Mouse (Mus musculus): ENCODE results near the gene Gm10197. TPM values are rescaled to one million over a fixed set of nuclear protein-coding genes. Genes with fewer than 3 reads are reported as not detected.
A peak's percentile ranks its signal among the peaks of the same experiment; 100 is the strongest.

The Gm10197 gene
- polyA plus RNA-seq (2014; fragmentation: Nextera tagmentation; extraction: Ambion mirVana), result 6.4 TPM in 1 of 2 replicates, not detected in the other

GRCm38 (mm10) chr19:53371666-53372065, at the start of gene Gm10197:
Gm10197 (minus strand) TSS chr19:53371766.
- Histone ChIP-seq H3K9me3 (ENCODE audit: control insufficient read depth, low read length) (no peaks in the 10 kb centered on the region), H3K4me3 (ENCODE audit: low read depth, low read length) (no peak within 1 kb of the TSS), H3K4me1 (ENCODE audit: control insufficient read depth, insufficient read depth, low read length) (peaks cover 3% of the 10 kb centered on the region; the same call in 1 of the 2 replicates), H3K27ac (replicated peaks; ENCODE audit: low read depth, low read length) (no peak within 1 kb of the TSS), H3K36me3 (ENCODE audit: control insufficient read depth, insufficient read depth, low read length) (peaks cover 41% of the 10 kb centered on the region; the same call in 1 of the 2 replicates), H3K27me3 (replicated peaks; ENCODE audit: control insufficient read depth, insufficient read depth, low read length) (no peaks in the 10 kb centered on the region), H3K4me2 (ENCODE audit: low read depth, low read length) (no peak within 1 kb of the TSS), H3K9ac (ENCODE audit: low read depth, low read length) (no peak within 1 kb of the TSS)
- no peak for ATAC-seq (ENCODE audit: low read depth)
- 91% methylated on average over 13 of the region's 13 CpGs for WGBS
- DNase-seq (ENCODE audit: low spot score), result no peak

DNA sequence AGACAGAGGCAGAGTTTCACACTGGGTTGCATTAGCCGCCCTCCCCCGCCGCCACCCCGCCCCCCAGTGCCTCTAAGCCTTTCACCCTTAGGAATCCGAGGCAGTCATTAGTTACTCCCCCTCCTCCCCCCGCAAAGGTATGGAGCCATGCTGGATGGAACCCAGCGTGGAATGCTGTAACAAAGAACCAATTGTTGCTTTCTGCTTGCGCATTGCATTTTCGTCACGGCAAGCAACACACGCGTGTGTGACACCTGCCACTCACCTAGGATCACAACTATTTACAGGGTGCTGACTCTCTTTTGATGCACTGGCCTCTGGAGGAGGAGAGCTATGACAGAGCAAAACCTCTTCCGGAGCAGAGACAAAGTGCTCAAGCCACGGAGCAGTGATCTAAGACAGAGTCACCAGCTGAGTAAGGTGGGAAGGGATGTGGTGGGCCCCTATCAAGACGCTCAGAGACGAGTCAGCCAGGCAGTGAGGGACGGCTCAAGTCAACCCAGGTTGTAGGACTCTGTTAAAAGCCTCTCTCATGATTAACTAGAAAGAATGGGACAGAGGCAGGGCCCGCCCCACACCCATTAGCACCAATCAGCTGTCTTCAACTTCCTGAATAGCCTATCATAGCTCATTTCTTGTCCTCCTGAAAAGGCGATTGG, 49.5 kb upstream of the Gm10197 start:
- H3K27me3 ChIP-seq (replicated peaks; ENCODE audit: control insufficient read depth, insufficient read depth, low read length), result no peaks in the 10 kb centered on the region
- ATAC-seq (ENCODE audit: low read depth), result peak; percentile 97

GRCm38 (mm10) chr19:53419834-53420233, 48.3 kb upstream of the Gm10197 start:
- no peak for ATAC-seq (ENCODE audit: low read depth)
- Histone ChIP-seq H3K9ac (ENCODE audit: low read depth, low read length) (no peak overlapping the region), H3K27ac (replicated peaks; ENCODE audit: low read depth, low read length) (no peak overlapping the region), H3K36me3 (ENCODE audit: control insufficient read depth, insufficient read depth, low read length) (no peaks in the 10 kb centered on the region), H3K9me3 (ENCODE audit: control insufficient read depth, low read length) (no peaks in the 10 kb centered on the region), H3K4me3 (ENCODE audit: low read depth, low read length) (no peak overlapping the region), H3K27me3 (replicated peaks; ENCODE audit: control insufficient read depth, insufficient read depth, low read length) (no peaks in the 10 kb centered on the region), H3K4me1 (ENCODE audit: control insufficient read depth, insufficient read depth, low read length) (peaks cover 6% of the 10 kb centered on the region; the same call in 1 of the 2 replicates), H3K4me2 (ENCODE audit: low read depth, low read length) (no peak overlapping the region)
- DNase-seq (ENCODE audit: low spot score), result peak; percentile 58
- 57% methylated on average over 5 of the region's 5 CpGs for WGBS

More for the DNA sequence above, 49.5 kb upstream of the Gm10197 start:
- no peaks in the 10 kb centered on the region for H3K36me3 ChIP-seq (ENCODE audit: control insufficient read depth, insufficient read depth, low read length)
- under 1% methylated on average over 16 of the region's 19 CpGs for WGBS
- H3K9ac ChIP-seq (ENCODE audit: low read depth, low read length), result peak overlapping the region; percentile 54
- peaks cover 6% of the 10 kb centered on the region; the same call in 1 of the 2 replicates for H3K4me1 ChIP-seq (ENCODE audit: control insufficient read depth, insufficient read depth, low read length)
- peak; percentile 93 for DNase-seq (ENCODE audit: low spot score)
- H3K27ac ChIP-seq (replicated peaks; ENCODE audit: low read depth, low read length), result peak overlapping the region; percentile 74
- H3K9me3 ChIP-seq (ENCODE audit: control insufficient read depth, low read length), result no peaks in the 10 kb centered on the region
- peak overlapping the region; percentile 43 for H3K4me3 ChIP-seq (ENCODE audit: low read depth, low read length)
- peak overlapping the region; percentile 75 for H3K4me2 ChIP-seq (ENCODE audit: low read depth, low read length)

DNA sequence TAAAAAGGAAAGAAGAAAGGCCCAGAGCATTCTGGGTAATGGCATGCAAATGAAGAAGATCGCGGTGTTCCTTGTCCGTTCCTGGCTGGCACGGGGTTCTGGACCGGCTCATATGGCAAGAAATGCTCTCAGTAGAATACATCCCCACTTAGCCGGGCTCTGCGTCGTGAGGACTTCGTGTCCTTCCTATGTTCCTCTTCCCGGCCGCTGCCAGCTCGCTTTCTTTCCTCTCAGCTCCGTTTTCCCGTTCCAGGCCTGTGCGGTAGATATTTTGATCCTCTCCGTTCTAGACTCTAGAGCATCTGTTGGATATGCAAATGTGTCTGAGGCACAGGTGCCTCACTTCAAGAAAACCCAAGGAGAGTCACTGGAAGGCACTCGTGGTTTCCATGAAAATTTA, 43.6 kb upstream of the Gm10197 start:
- Histone ChIP-seq H3K27ac (replicated peaks; ENCODE audit: low read depth, low read length) (no peak overlapping the region), H3K4me3 (ENCODE audit: low read depth, low read length) (no peak overlapping the region), H3K36me3 (ENCODE audit: control insufficient read depth, insufficient read depth, low read length) (no peaks in the 10 kb centered on the region), H3K9me3 (ENCODE audit: control insufficient read depth, low read length) (no peaks in the 10 kb centered on the region), H3K27me3 (replicated peaks; ENCODE audit: control insufficient read depth, insufficient read depth, low read length) (no peaks in the 10 kb centered on the region), H3K9ac (ENCODE audit: low read depth, low read length) (no peak overlapping the region), H3K4me1 (ENCODE audit: control insufficient read depth, insufficient read depth, low read length) (peaks cover 13% of the 10 kb centered on the region), H3K4me2 (ENCODE audit: low read depth, low read length) (no peak overlapping the region)
- 80% methylated on average over 17 of the region's 17 CpGs for WGBS
- no peak for DNase-seq (ENCODE audit: low spot score)
- ATAC-seq (ENCODE audit: low read depth), result no peak

DNA sequence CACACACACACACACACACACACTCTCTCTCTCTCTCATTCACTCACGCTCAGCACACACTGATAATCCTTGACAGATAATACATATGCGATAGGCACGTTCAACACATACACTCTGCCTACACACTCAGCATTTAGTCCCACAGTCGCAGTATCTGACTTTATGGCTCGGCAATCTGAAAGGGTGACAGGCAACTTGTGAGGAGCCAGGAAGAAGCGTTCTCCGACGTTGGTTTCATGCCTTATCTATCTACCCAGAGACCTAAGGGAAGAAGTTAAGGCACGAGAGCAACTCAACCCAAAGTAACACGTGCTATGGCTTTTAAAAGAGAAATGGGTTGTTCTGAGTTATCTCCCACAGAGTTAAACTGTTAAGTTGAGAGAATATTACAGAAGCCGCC, 43.1 kb upstream of the Gm10197 start:
- Histone ChIP-seq H3K27me3 (replicated peaks; ENCODE audit: control insufficient read depth, insufficient read depth, low read length) (no peaks in the 10 kb centered on the region), H3K4me2 (ENCODE audit: low read depth, low read length) (no peak overlapping the region), H3K36me3 (ENCODE audit: control insufficient read depth, insufficient read depth, low read length) (no peaks in the 10 kb centered on the region), H3K27ac (replicated peaks; ENCODE audit: low read depth, low read length) (no peak overlapping the region), H3K9me3 (ENCODE audit: control insufficient read depth, low read length) (no peaks in the 10 kb centered on the region), H3K4me3 (ENCODE audit: low read depth, low read length) (no peak overlapping the region), H3K9ac (ENCODE audit: low read depth, low read length) (no peak overlapping the region), H3K4me1 (ENCODE audit: control insufficient read depth, insufficient read depth, low read length) (peaks cover 15% of the 10 kb centered on the region)
- ATAC-seq (ENCODE audit: low read depth) (no peak), DNase-seq (ENCODE audit: low spot score) (no peak)
- WGBS, result 91% methylated on average over 11 of the region's 11 CpGs

GRCm38 (mm10) chr19:53413617-53414380, 42.2 kb upstream of the Gm10197 start:
- 80% methylated on average over 15 of the region's 15 CpGs for WGBS
- Histone ChIP-seq H3K4me1 (ENCODE audit: control insufficient read depth, insufficient read depth, low read length) (peaks cover 15% of the 10 kb centered on the region), H3K9ac (ENCODE audit: low read depth, low read length) (no peak overlapping the region), H3K36me3 (ENCODE audit: control insufficient read depth, insufficient read depth, low read length) (no peaks in the 10 kb centered on the region), H3K27ac (replicated peaks; ENCODE audit: low read depth, low read length) (no peak overlapping the region), H3K27me3 (replicated peaks; ENCODE audit: control insufficient read depth, insufficient read depth, low read length) (no peaks in the 10 kb centered on the region), H3K4me3 (ENCODE audit: low read depth, low read length) (no peak overlapping the region), H3K9me3 (ENCODE audit: control insufficient read depth, low read length) (no peaks in the 10 kb centered on the region), H3K4me2 (ENCODE audit: low read depth, low read length) (no peak overlapping the region)
- no peak for DNase-seq (ENCODE audit: low spot score)
- ATAC-seq (ENCODE audit: low read depth), result no peak

- Histone ChIP-seq H3K36me3 (ENCODE audit: control insufficient read depth, insufficient read depth, low read length) (no peaks in the 10 kb centered on the region), H3K4me2 (ENCODE audit: low read depth, low read length) (no peak overlapping the region), H3K9ac (ENCODE audit: low read depth, low read length) (no peak overlapping the region), H3K4me3 (ENCODE audit: low read depth, low read length) (no peak overlapping the region), H3K27ac (replicated peaks; ENCODE audit: low read depth, low read length) (peak overlapping the region; percentile 77), H3K4me1 (ENCODE audit: control insufficient read depth, insufficient read depth, low read length) (peaks cover 15% of the 10 kb centered on the region), H3K9me3 (ENCODE audit: control insufficient read depth, low read length) (no peaks in the 10 kb centered on the region), H3K27me3 (replicated peaks; ENCODE audit: control insufficient read depth, insufficient read depth, low read length) (no peaks in the 10 kb centered on the region)
- ATAC-seq (ENCODE audit: low read depth) (peak; percentile 88), DNase-seq (ENCODE audit: low spot score) (peak; percentile 85)
- 6% methylated on average over 6 of the region's 6 CpGs for WGBS
Measured at GRCm38 (mm10) chr19:53412149-53412848, 40.7 kb upstream of the Gm10197 start.

GRCm38 (mm10) chr19:53409663-53410307, 38.2 kb upstream of the Gm10197 start:
- 49% methylated on average over 17 of the region's 17 CpGs for WGBS
- peak overlapping the region; percentile 20; the same call in 1 of the 2 replicates for H3K4me2 ChIP-seq (ENCODE audit: low read depth, low read length)
- no peaks in the 10 kb centered on the region for H3K27me3 ChIP-seq (replicated peaks; ENCODE audit: control insufficient read depth, insufficient read depth, low read length)
- no peak overlapping the region for H3K27ac ChIP-seq (replicated peaks; ENCODE audit: low read depth, low read length)
- peaks cover 15% of the 10 kb centered on the region for H3K4me1 ChIP-seq (ENCODE audit: control insufficient read depth, insufficient read depth, low read length)
- ATAC-seq (ENCODE audit: low read depth) (no peak), DNase-seq (ENCODE audit: low spot score) (no peak)
- H3K9me3 ChIP-seq (ENCODE audit: control insufficient read depth, low read length), result peaks cover 3% of the 10 kb centered on the region; the same call in 1 of the 2 replicates
- no peak overlapping the region for H3K9ac ChIP-seq (ENCODE audit: low read depth, low read length)
- H3K4me3 ChIP-seq (ENCODE audit: low read depth, low read length), result no peak overlapping the region
- H3K36me3 ChIP-seq (ENCODE audit: control insufficient read depth, insufficient read depth, low read length), result no peaks in the 10 kb centered on the region
